Mouse (Mus musculus) left cerebral cortex, postnatal 4 days (tissue): ENCODE measurements around the gene Gm20388. TPM values are rescaled to one million over a fixed set of nuclear protein-coding genes. Genes with fewer than 3 reads are reported as not detected.

ENCODE experiments used
- DNase-seq: peaks from one replicate; pipeline ENCODE4 v3.0.0-alpha.2; 2022
- intact Hi-C: fragments of 180-260 bp; cut with DNase I; formaldehyde crosslinking; loops from one replicate; pipeline ENCODE4 v1.15.1; 2025
- total RNA-seq, 2 experiments: library from RNA; stranded (reverse); gene quantifications; 2 replicates each; pipeline ENCODE4 v1.2.3; 2021

Gm20388 gene
- total RNA-seq, 2 experiments from 2014 or later = 6.5 to 12.8 TPM

DNA sequence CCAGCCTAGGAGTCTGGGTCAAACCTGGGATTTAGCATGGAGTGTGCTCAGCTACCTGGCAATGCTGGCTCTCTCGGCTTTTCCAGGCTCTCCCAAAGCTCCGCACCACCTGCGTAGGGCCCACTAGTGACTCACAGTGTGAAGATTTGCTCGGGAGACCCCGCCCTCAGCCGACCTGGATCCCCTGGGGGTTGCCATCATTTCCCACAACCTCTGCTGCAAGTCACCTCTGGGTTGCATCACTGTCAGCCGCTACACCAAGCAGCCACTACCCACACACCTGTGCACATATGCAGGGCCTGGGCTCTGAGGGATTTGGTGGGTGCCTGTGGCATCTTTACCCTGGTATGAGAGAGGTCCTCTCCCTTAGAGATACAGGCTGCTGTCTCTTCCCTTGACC lies 557.0 kb downstream of the Gm20388 start:
- intact Hi-C loops = no loop called here
- no peak for DNase-seq

DNA sequence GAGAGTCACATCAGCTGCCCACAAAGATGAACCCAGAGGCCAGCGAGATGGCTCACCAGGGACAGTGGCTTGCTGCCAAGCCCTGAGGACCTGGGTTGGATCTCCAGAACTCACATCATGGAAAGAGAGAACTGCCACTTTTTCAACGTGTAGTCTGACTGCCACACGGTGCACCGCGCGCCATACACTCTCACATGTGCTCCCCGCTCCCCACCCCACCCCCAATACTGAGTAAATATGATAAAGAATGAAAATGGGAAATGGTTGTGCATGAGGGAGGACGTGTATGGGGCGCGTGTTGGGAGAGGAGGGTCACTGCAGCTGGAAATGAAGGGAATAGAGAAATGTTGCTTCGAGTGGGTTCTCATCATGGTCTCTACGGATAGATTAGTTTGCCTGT lies 559.5 kb downstream of the Gm20388 start:
- DNase-seq = no peak
- intact Hi-C loops = no loop called here

DNA sequence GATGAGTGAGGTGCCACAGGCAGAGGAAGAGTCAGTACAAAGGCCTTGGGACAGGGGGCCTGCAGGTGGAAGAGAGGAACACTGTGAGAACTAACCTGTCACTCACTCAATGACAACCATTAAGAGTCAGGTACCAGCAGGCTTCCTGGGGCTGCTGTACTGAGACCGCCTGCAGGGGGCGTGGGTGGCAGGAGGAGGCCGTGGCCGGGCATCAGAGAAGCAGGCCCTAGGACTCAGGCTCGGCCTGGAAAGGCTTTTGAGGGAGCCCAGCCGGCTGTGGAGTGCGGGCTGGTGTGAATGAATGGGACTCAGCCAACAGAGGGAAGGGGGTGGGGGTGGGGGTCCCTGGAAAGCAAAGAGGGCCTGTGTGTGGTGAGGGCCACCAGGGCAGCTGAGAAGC lies 560.5 kb downstream of the Gm20388 start:
- peak; percentile 68 for DNase-seq
- intact Hi-C loops = no loop called here

DNA sequence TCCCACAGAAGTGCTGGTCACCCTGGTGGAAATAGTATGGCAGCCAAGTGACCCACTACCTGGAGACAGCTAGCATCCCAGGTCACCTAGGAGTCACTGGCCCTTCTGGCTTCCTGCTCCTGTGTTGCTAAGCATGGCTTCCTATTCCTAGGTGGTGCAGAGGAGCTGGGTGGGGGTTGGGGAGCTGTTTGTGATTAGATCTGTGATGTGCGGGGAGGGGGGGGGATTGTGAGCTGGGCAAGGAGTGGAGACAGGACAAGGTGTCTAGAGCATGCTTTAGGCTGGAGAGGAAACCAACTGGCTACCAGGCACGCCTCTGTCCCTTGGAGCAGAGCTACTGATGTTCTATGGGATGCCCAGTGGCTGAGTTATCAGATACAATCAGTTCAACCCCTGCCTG lies 561.1 kb downstream of the Gm20388 start:
- DNase-seq = no peak
- intact Hi-C loops = no loop called here

DNA sequence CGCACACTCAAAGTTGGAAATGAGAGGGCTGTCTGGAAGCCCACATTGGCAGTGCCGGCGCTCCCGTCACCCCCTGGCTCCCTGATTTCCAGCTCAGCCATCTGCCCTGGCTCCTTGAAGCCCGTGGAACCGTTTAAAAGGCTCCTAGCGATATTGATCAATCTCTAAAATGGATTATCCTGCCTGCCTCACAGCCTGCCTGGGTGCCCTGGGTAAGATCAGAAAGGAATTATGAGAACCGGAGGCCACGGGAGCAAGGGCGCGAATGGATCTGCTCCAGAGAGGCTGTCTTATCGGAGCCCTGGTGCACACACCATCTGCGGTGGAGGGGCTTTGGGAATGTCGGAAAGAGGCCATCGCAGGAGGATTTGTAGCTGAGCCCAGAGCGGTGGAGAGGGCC lies 561.6 kb downstream of the Gm20388 start:
- peak; percentile 67 for DNase-seq
- intact Hi-C loops = no loop called here

DNA sequence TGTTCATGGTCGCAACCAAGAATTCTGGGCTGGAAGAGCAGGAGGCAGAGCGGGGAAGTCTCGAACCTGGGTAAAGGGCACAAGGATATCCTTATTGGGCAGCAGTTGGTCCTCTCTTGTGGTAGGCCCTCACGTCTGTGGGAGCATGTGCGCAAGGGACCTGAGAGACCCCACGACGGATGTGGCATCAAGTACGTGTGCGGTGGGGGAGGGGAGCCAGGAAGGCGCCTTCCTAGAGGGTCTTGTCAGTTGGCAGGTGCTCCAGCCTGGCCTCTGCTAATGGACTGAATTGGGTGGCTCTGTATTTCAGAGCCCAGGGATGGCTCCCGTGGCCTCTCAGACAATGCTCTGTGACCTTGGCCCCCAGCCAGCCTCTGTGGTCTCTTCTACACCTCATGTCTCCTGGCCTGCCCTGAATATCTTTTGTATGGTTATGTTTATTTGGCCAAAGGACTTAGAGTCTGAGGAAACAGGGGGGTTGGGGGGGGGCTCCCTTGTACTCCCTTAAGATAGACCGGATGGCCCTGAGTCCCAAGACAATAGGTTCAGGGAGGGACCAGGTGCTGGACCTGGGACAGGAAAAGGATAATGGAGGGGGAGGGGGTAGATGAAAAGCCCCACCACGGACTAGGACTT lies 563.2 kb downstream of the Gm20388 start:
- no peak for DNase-seq
- intact Hi-C loops = no loop called here

DNA sequence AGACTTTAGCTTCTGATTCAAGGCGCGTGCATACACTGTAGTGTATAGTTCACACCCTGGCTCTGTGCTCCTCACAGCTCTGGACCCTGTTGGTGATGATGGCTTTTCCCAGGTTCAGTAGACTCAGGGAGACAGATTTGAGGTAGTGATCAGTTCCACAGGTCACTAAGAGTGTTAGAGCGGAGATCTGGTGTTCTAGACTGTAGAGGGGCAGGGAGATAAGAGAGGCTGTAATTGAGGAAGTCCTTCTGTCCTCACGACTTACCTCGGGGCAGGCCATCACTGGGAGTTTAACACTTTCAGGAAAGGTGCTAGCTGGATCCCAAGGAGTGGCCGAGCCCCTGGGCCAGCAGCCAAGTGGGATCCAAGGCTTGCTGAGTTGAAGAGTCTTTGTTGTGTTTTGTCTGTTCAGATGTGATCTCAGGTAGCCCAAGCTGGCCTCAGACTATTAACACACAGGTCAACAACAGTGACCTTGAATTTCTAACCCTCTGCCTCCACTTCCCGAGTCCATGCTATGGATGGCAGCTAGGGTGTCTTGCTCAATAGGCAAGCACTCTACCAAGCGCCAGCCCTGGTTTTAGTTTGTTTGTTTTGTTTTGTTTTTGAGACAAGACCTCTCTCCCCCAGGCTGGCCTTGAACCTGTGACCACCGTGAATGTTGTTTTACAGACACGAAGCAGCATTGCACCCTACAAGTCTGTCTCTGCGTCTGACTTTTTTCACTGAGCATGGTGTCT lies 564.0 kb downstream of the Gm20388 start:
- DNase-seq = no peak
- intact Hi-C loops = no loop called here

DNA sequence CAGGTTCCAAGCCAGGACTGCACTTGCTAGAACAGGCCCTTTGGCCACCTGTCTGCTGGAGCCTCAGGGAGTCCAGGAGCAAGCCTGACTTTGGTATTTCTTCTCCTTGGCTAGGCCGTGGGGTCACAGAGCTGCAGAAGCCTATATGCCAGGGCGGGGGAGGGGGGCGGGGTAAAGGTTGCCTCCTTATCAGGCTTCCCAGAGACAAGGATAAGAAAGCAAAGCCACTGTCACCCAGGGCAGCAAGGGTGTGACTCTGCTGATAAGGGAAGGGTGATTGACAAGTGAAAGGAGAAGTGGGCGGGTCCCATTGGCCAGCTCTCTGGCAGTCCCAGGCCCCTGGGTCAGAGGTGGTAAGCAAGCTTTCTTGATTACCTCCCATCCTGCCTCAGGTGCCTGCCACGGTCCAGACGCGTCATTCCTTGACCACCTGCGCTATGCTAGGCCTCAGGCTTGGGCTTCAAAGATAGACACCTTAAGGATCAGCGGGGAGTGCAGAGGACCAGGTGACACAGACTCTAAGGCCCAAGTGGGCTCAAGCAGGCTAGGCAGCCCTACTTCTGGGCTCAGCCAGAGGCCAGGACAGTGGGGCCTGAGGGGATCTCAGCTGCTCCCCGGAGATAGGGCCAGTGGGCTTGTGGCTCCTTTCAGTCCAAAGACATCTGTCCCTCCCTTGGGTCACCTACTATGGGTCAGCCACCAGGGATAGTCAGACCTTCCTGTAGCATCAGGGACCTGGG lies 565.0 kb downstream of the Gm20388 start:
- DNase-seq = no peak
- intact Hi-C loops = no loop called here

DNA sequence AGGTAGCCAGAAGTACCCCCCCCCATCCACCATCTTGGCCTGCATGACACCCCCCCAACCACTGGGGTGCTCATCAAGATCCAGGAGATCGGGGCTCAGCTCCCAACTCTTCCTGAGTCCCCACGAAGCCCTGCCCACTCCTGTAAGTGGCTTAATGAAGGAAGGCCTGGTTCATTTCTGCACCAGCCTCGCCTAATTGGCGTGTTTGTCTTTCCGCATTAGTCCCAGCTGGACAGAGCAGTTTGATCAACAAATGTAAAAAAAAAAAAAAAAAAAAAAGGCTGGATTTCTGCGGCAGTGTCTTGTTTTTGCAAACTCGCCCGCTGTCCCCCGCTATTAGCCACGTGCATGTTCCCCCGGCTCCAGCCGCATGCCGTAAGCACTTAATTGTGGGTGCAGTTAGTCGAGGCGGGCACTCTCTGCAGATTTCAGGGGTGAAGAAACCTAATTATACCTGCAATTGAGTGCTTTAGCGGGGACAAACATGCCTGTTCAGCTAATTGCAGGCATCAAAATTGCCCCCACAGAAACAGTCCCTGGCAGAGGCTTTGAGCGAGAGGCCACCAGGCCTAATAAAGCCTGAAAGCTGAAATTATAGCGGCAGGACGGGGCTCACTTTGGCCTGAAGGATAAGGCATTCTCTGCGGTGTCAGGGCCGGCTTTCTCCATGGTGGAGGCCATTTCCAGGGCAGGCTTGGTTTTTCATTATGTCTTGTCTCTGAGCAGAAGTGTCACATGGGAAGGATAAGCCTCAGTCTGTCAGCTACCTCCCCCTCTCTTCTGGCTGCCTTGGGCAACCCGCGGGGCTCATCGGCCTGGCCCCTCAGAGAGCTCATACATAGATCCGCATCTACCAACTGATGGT lies 566.3 kb downstream of the Gm20388 start:
- no peak for DNase-seq
- intact Hi-C loops = no loop called here

DNA sequence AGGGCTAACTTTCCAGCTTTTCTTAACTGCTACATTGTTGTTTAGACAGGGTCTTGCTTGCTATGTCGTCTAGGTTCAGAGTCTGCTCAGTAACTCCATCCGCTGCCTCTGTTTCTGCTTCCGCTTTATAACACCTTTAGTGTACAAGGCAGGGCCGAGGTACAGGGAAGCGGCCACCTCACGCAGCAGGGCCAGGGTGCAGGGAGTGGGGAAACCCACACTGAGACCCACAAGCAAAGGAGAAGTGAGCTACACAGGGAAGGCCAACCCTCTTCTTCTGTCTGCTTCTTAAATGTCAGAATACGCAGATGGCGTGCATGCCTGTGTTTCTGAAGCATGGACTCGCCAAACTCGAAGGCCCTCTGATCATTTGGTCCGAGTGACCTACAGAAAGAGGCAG lies 568.1 kb downstream of the Gm20388 start:
- DNase-seq = no peak
- intact Hi-C loops = no loop called here

DNA sequence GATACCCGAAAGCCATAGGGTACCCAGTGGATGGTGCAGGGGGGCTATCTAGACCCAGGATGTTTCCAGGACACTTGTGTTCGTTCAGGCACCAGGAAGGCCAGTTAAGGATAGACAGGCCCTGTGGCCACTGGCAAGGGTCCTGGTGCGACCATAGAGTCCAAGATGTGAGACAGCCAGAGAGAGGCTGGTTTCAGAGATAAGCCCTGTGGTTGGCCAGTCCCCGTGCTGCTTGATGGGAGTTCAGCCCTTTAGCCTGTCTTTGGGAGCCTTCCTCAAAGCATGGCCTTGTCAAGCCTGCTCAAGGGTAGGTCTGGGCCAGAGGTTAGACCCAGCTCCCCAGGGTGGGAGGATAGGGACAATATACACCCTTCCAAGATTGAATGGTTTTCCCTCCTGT lies 569.0 kb downstream of the Gm20388 start:
- intact Hi-C loops = no loop called here
- DNase-seq = no peak

DNA sequence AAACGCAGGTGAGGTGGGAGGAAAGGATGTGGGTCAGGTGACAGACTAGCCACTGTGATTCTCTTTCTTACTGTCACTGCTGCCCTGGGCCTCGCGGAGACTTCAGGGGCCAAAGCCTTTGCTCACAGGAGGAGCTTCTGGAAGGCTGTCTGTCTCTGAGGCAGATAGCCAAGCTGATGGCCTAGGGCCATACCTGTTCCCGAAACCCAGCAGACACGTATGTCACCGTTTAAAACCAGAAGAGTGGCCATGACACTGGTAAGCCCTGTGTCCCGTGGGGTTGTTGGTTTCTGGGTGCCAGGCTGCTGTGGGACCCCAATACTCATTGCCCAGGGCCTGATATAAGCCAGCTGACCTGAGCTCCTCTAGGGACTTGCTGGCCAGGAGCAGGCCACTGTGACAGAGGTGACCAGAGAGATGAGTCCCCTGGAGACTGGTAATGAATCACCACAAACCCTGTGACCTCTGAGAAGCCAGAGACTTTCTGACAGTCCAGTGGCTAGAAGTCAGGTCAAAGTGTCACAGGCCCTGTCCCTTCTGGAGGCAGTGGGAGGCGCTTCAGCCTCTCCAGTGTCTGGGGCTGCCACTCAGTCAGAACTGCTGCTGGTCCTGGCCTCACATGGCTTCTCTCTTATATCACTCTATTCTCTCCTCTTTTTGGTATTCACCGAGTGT lies 571.5 kb downstream of the Gm20388 start:
- no peak for DNase-seq
- intact Hi-C loops = no loop called here

DNA sequence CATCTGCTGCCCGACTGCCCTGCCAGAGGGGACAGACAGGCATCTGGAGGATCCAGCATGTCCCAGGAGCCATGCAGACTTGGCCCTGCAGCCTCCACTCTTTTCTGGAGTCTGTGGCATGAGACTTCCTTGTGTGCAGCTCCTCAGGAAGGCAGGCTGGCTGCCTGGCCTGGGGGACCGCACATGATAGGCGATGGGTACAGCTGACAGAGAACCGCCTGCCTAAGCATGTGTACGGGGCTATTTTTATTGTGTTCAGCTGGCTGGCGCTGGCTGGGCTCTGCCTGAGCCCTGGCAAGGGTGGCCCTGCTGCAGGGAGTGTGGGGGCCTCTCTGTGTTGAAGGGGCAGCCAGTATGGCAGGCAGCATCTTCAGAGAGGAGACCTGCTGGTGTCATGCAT lies 573.8 kb downstream of the Gm20388 start:
- intact Hi-C loops = no loop called here
- DNase-seq = peak; percentile 69

DNA sequence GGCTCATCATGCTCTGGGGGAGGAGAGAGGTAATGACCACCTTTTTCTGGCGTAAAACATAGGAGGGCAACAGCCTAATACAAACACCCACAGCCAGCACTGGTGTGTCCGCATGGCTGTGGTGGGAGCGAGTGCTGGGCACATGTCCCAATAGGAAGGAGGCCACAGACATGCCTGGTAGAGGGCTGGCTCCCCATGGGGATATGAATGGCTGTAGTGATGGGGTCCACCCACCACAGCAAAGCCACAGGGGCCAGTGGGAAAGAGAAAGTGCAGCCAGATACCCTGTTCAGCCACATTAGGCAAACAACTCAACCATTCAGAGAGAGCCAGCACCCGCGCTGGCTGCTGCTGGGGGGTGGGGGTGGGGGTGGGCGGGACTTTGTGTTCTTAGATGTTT lies 574.5 kb downstream of the Gm20388 start:
- DNase-seq = peak; percentile 82
- intact Hi-C loops = no loop called here

DNA sequence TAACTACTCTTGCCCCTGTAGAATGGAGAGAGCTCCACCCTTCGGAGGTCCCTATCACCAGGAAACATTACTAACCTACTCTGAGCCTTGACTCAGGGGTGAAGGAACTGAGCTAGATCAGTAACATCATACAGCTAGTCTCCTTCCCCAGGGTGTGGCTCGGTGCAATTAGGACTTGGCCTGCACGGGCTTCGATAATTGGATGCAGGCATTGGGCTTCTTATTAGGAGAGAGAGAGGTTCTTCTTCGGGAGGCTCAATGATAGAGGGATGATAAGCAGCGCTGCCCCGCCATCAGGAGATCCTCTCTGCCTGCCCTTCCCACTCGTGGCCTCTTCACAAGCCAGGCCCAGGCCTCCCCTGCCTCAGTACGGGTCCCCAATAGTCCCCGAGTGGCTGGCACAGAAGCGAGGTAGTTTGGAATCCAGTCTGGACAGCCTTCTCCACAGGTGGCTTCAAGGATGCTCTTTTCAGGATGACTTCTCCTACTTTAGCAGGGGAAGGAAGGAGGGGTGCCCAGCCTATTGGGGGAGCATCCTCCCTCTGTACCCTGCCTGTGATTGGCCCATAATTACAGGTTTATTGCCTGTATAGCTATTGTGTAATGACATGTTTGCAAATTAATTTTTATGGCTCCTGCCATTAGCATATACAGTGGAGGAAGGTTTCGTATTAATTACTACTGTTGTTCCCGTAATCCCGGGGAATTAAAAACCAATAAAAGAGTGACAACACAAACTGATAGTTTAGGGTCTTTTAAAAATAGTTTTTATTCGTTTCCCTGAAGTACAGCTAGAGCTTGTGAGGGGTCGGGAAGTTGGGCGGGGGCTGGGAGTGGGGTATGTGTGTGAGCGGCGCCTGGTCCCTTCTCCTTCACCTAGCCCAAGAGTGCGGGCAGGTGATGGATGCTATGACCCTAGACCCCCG lies 575.2 kb downstream of the Gm20388 start:
- intact Hi-C loops = no loop called here
- no peak for DNase-seq

DNA sequence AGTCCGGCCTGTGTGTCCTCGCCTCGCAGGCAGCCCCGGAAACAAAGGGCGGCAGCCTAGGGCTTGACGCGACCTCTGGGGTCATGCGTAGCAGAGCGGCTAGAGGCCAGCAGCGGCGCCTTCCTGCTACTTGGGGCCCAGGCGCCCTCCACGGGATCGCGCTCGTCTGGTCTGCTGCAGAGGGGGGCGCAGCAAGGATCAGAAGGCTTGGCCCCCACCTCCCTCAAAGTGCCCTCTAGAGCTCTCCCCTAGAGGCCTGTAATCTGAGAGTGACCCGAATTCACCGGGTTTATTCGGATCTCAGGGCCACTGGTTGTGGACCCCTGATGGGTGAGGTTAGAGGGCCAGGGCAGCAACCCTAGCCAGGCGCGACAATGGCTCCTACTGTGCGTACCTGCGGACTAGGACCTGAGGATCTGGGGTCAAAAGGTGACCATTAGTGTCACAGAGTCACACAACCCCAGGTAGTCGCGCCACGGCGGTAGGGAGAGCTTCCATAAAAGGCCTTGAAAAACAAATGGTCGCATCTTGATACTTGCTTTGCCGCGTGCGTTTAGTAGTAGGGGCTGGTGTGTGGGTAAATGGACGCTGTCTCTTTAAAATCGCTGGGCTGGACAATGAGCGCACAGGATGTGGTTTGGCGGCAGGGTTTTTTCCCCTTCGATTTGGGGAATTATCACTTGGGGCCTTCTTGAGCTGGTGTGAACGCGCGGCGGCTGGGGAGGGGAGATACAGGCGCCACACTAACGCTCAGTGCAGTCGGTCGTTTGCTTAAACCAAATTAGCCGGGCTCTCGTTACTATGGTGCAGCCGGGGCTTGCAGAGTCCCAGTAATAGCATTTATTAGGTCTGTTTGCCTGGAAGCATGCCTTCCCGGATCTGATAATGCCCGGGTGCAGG lies 576.1 kb downstream of the Gm20388 start:
- intact Hi-C loops = no loop called here
- peak; percentile 71 for DNase-seq

DNA sequence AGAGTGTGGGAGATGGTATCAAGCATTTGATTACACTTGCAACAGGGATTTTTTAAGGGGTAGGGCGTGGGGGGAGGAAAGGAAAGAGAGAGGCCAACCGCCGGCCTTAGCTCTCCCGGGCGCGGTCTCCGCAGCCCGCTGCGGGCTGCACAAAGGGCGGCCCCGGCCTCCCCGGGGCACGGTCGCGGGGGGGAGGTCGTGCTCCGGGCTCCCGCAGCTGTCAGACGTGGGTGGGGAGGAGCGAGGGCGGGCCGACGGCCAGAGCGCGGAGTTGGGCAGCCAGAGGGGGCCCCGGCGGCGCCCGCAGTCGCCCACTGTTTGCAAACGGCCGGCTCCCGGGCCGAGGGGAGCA lies 576.7 kb downstream of the Gm20388 start:
- intact Hi-C loops = no loop called here
- no peak for DNase-seq

DNA sequence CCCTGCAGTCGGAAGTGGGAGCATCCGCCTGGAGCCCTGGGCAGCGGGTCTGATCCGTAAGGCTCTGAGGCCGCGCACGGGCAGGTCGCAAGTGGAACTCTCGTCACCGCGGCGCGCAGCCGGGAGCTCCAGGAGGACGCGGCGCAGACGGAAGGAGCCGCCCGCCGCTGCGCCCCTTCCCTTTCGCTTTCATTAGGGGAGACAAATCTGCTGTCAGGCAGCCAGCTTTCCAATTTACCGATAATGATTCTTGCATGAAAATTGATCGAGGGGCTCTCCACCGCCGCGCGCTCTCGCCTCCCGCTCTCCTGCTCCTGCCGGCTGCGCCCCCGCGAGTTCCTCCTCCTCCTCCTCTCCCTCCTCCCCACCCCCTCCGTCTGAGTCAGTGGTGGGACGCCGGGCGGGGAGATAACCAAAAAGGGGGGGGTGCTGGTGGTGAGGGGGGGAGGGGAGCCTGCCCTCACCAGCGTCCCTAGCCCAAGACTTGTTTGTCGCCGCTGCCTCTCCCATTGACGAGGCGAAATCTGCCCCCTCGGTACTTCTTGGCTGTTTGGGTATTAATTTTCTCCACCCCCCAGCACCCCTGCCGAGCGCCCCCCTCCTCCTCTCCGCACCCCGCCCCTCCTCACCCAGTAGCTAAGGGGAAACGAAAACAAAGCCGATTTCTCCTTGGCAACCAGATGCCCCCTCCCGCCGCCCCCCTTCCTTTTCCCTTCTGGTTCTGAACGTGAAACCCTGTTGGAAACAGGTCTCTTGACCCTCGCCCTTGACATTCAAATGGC lies 577.3 kb downstream of the Gm20388 start:
- peak; percentile 91 for DNase-seq
- intact Hi-C loops = no loop called here
